Mouse (Mus musculus) kidney, embryonic 15.5 days (tissue): ENCODE results near the gene Gpn1. TPM values are rescaled to one million over a fixed set of nuclear protein-coding genes. Genes with fewer than 3 reads are reported as not detected.

Source experiments
- ATAC-seq: fragments of 200-750 bp; cut with Nextera tagmentation; replicated peaks from 2 replicates; pipeline ENCODE4 v1.8.0; 2017; ENCODE audit warnings: moderate TSS enrichment; ENCODE audit not compliant: low FRiP score
- H3K27ac ChIP-seq: fragments of 300-500 bp; sonication (generic); 2 replicates; pipeline ENCODE4 v1.5.1; 2015; ENCODE audit warnings: mild to moderate bottlenecking, inconsistent platforms
- H3K27me3 ChIP-seq: fragments of 300-500 bp; sonication (generic); 2 replicates; pipeline ENCODE4 v1.6.1; 2015; ENCODE audit warnings: inconsistent platforms
- H3K36me3 ChIP-seq: fragments of 300-500 bp; sonication (generic); 2 replicates; pipeline ENCODE4 v1.6.1; 2015; ENCODE audit warnings: inconsistent platforms
- H3K4me1 ChIP-seq: fragments of 300-500 bp; sonication (generic); 2 replicates; pipeline ENCODE4 v1.6.1; 2015; ENCODE audit warnings: inconsistent platforms
- H3K4me2 ChIP-seq: fragments of 300-500 bp; sonication (generic); 2 replicates; pipeline ENCODE4 v1.6.1; 2015; ENCODE audit warnings: moderate library complexity, mild to moderate bottlenecking, inconsistent platforms
- H3K4me3 ChIP-seq: fragments of 300-500 bp; sonication (generic); replicated peaks from 2 replicates; pipeline ENCODE4 v1.5.1; 2015; ENCODE audit warnings: mild to moderate bottlenecking, inconsistent platforms
- H3K9ac ChIP-seq: fragments of 300-500 bp; sonication (generic); 2 replicates; pipeline ENCODE4 v1.6.1; 2015; ENCODE audit warnings: mild to moderate bottlenecking, inconsistent platforms
- H3K9me3 ChIP-seq: fragments of 300-500 bp; sonication (generic); replicated peaks from 2 replicates; pipeline ENCODE4 v1.6.1; 2016; ENCODE audit warnings: inconsistent platforms
- WGBS: fragments of 180-500 bp; shearing (Covaris S2); methylation state at CpG from one replicate; pipeline ENCODE4 v1.1.7; 2015; ENCODE audit warnings: mixed read lengths; 5-methylcytosine and 5-hydroxymethylcytosine counted together
- polyA plus RNA-seq: library from polyadenylated mRNA; unstranded; fragments of >200 nt; fragmentation: Nextera tagmentation; extraction: Ambion mirVana; gene quantifications from 2 replicates; pipeline ENCODE4 v1.2.1, GENCODE M21; 2015

The Gpn1 gene
- polyA plus RNA-seq: 70.5 and 72.3 TPM in 2 replicates

- peaks cover 37% of the 10 kb centered on the region for H3K36me3 ChIP-seq
- peak; percentile 100 for ATAC-seq
- peak within 1 kb of the TSS; percentile 91 for H3K4me3 ChIP-seq
- peak within 1 kb of the TSS; percentile 82 for H3K4me2 ChIP-seq
- peaks cover 10% of the 10 kb centered on the region for H3K4me1 ChIP-seq
- WGBS: under 1% methylated on average over 49 of the region's 49 CpGs
- no peak within 1 kb of the TSS for H3K27ac ChIP-seq
- H3K9ac ChIP-seq: peak within 1 kb of the TSS; percentile 76
- H3K9me3 ChIP-seq: no peaks in the 10 kb centered on the region
- peaks cover 9% of the 10 kb centered on the region; the same call in 1 of the 2 replicates for H3K27me3 ChIP-seq
Measured at GRCm38 (mm10) chr5:31494513-31495297, at the start of gene Gpn1. TSS of gene Gpn1 (plus strand) at chr5:31494741.

GRCm38 (mm10) chr5:31451336-31451735 lies 43.2 kb upstream of the Gpn1 start:
- 80% methylated on average over 2 of the region's 2 CpGs for WGBS
- H3K27ac ChIP-seq: no peak overlapping the region

GRCm38 (mm10) chr5:31451878-31452561 lies 42.5 kb upstream of the Gpn1 start, which contains the start of gene Zfp512:
TSS of gene Zfp512 (plus strand) at chr5:31452431.
- peak within 1 kb of the TSS; percentile 52; the same call in 1 of the 2 replicates for H3K27ac ChIP-seq
- H3K27me3 ChIP-seq: no peaks in the 10 kb centered on the region
- H3K9ac ChIP-seq: peak within 1 kb of the TSS; percentile 58
- peaks cover 15% of the 10 kb centered on the region for H3K4me1 ChIP-seq
- peak within 1 kb of the TSS; percentile 59 for H3K4me3 ChIP-seq
- H3K36me3 ChIP-seq: no peaks in the 10 kb centered on the region
- peak; percentile 99 for ATAC-seq
- 7% methylated on average over 23 of the region's 23 CpGs for WGBS
- H3K4me2 ChIP-seq: peak within 1 kb of the TSS; percentile 82
- no peaks in the 10 kb centered on the region for H3K9me3 ChIP-seq

More at GRCm38 (mm10) chr5:31451336-31451735, 43.2 kb upstream of the Gpn1 start:
- H3K9me3 ChIP-seq: no peaks in the 10 kb centered on the region
- H3K27me3 ChIP-seq: no peaks in the 10 kb centered on the region
- H3K9ac ChIP-seq: no peak overlapping the region
- H3K36me3 ChIP-seq: no peaks in the 10 kb centered on the region
- no peak overlapping the region for H3K4me3 ChIP-seq
- H3K4me2 ChIP-seq: peak overlapping the region; percentile 82; the same call in 1 of the 2 replicates
- peaks cover 15% of the 10 kb centered on the region for H3K4me1 ChIP-seq
- ATAC-seq: no peak

GRCm38 (mm10) chr5:31452562-31452878 lies 42.0 kb upstream of the Gpn1 start:
- Histone ChIP-seq H3K9me3 (no peaks in the 10 kb centered on the region), H3K36me3 (no peaks in the 10 kb centered on the region), H3K4me1 (peaks cover 15% of the 10 kb centered on the region), H3K27ac (peak overlapping the region; percentile 52; the same call in 1 of the 2 replicates), H3K4me3 (peak overlapping the region; percentile 59), H3K9ac (peak overlapping the region; percentile 58), H3K27me3 (no peaks in the 10 kb centered on the region), H3K4me2 (peak overlapping the region; percentile 82)
- ATAC-seq: no peak
- 0% methylated on average over 11 of the region's 11 CpGs for WGBS

- 10% methylated on average over 7 of the region's 7 CpGs for WGBS
- H3K36me3 ChIP-seq: no peaks in the 10 kb centered on the region
- peak overlapping the region; percentile 59 for H3K4me3 ChIP-seq
- peak overlapping the region; percentile 82 for H3K4me2 ChIP-seq
- peaks cover 15% of the 10 kb centered on the region for H3K4me1 ChIP-seq
- no peaks in the 10 kb centered on the region for H3K9me3 ChIP-seq
- no peak for ATAC-seq
- H3K27me3 ChIP-seq: no peaks in the 10 kb centered on the region
- H3K9ac ChIP-seq: peak overlapping the region; percentile 58
- peak overlapping the region; percentile 50; the same call in 1 of the 2 replicates for H3K27ac ChIP-seq
Measured at GRCm38 (mm10) chr5:31452886-31453410, 41.6 kb upstream of the Gpn1 start.

GRCm38 (mm10) chr5:31467798-31468197 lies 26.7 kb upstream of the Gpn1 start:
- 91% methylated on average over 3 of the region's 3 CpGs for WGBS

GRCm38 (mm10) chr5:31469711-31470110 lies 24.8 kb upstream of the Gpn1 start:
- WGBS: 92% methylated on average over 6 of the region's 6 CpGs
- H3K36me3 ChIP-seq: peaks cover 92% of the 10 kb centered on the region
- no peak overlapping the region for H3K4me3 ChIP-seq
- no peak overlapping the region for H3K27ac ChIP-seq
- no peaks in the 10 kb centered on the region for H3K27me3 ChIP-seq
- ATAC-seq: no peak
- no peak overlapping the region for H3K4me2 ChIP-seq
- H3K9me3 ChIP-seq: no peaks in the 10 kb centered on the region
- no peaks in the 10 kb centered on the region for H3K4me1 ChIP-seq
- H3K9ac ChIP-seq: no peak overlapping the region

More at GRCm38 (mm10) chr5:31467798-31468197, 26.7 kb upstream of the Gpn1 start:
- Histone ChIP-seq H3K9me3 (no peaks in the 10 kb centered on the region), H3K4me2 (no peak overlapping the region), H3K27me3 (no peaks in the 10 kb centered on the region), H3K9ac (no peak overlapping the region), H3K36me3 (peaks cover 73% of the 10 kb centered on the region), H3K4me1 (no peaks in the 10 kb centered on the region), H3K4me3 (no peak overlapping the region), H3K27ac (no peak overlapping the region)
- no peak for ATAC-seq

- no peaks in the 10 kb centered on the region for H3K27me3 ChIP-seq
- H3K9me3 ChIP-seq: no peaks in the 10 kb centered on the region
- H3K36me3 ChIP-seq: peaks cover 95% of the 10 kb centered on the region
- H3K27ac ChIP-seq: no peak overlapping the region
- WGBS: 81% methylated on average over 7 of the region's 7 CpGs
- no peak overlapping the region for H3K4me2 ChIP-seq
- no peak for ATAC-seq
- no peak overlapping the region for H3K4me3 ChIP-seq
- H3K9ac ChIP-seq: no peak overlapping the region
- H3K4me1 ChIP-seq: no peaks in the 10 kb centered on the region
Measured at GRCm38 (mm10) chr5:31470334-31470733, 24.2 kb upstream of the Gpn1 start.

GRCm38 (mm10) chr5:31480536-31480935 lies 14.0 kb upstream of the Gpn1 start:
- Histone ChIP-seq H3K9me3 (no peaks in the 10 kb centered on the region), H3K27me3 (no peaks in the 10 kb centered on the region), H3K4me1 (no peaks in the 10 kb centered on the region), H3K36me3 (peaks cover 73% of the 10 kb centered on the region), H3K27ac (no peak overlapping the region), H3K4me2 (no peak overlapping the region), H3K4me3 (no peak overlapping the region), H3K9ac (no peak overlapping the region)
- WGBS: 89% methylated on average over 4 of the region's 4 CpGs
- ATAC-seq: no peak

GRCm38 (mm10) chr5:31485440-31485839 lies 9.1 kb upstream of the Gpn1 start, which contains the start of gene 4930548H24Rik:
TSS of gene 4930548H24Rik (plus strand) at chr5:31485740.
- H3K36me3 ChIP-seq: peaks cover 24% of the 10 kb centered on the region
- H3K27me3 ChIP-seq: no peaks in the 10 kb centered on the region
- H3K4me1 ChIP-seq: no peaks in the 10 kb centered on the region
- no peak within 1 kb of the TSS for H3K4me3 ChIP-seq
- no peak within 1 kb of the TSS for H3K27ac ChIP-seq
- H3K4me2 ChIP-seq: no peak within 1 kb of the TSS
- no peak for ATAC-seq
- H3K9ac ChIP-seq: no peak within 1 kb of the TSS
- 96% methylated on average over 3 of the region's 3 CpGs for WGBS
- H3K9me3 ChIP-seq: no peaks in the 10 kb centered on the region

GRCm38 (mm10) chr5:31487889-31488288 lies 6.7 kb upstream of the Gpn1 start:
- H3K9me3 ChIP-seq: no peaks in the 10 kb centered on the region
- H3K27me3 ChIP-seq: peaks cover 9% of the 10 kb centered on the region; the same call in 1 of the 2 replicates
- no peak overlapping the region for H3K4me2 ChIP-seq
- H3K9ac ChIP-seq: no peak overlapping the region
- H3K4me3 ChIP-seq: no peak overlapping the region
- peaks cover 3% of the 10 kb centered on the region; the same call in 1 of the 2 replicates for H3K36me3 ChIP-seq
- WGBS: 91% methylated on average over 3 of the region's 3 CpGs
- no peak overlapping the region for H3K27ac ChIP-seq
- no peak for ATAC-seq
- H3K4me1 ChIP-seq: no peaks in the 10 kb centered on the region
